In the genomic region with DNA sequence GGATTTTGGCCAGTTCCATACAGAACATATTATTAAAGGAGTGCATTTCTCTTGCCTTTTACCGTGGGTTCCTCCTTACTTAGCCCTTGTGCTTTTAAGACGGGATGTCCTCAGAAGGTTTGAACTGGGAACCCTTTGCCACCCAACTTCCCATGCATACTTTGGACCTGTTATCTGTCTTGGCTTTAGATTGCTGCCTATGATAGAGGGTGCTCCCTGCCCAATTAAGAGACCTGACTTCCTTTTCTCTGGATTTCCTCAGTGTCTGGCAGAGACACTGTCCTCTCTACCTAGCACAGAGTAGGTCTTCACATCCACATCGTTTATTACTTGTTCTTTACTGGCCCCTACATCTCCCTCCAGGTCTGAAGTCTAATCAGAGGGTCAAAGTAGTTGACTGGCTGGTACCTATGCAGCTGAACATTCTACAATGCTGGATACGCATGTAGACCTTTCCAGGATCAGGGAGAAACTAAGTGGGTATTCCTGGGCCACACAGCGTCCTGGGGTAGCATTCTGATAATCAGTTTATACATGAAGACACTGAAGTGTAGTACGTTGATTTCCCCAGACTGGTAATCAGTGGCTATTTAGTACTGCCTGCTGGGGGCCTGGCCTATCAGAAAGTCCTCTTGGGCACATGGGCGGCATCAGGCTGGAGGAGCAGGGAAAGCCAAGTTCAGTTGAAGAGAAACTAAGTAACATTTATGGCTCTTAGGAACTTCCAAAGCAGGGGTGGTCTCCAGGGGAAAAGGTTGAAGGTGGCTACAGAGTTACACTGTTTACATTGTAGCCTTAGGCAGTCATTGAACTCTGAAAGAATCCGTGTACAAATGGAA, we compare ENCODE assay signal across 8 mouse cellular contexts. TPM values are rescaled to one million over a fixed set of nuclear protein-coding genes. Genes with fewer than 3 reads are reported as not detected.
A peak's percentile ranks its signal among the peaks of the same experiment; 100 is the strongest.
DNase-seq lines count a peak whose midpoint lies in the region; ATAC-seq and TF ChIP-seq lines count a peak whose summit lies in the region.

No protein-coding gene starts in this region.

- no peaks in the 10 kb centered on the region for H3K9me3 ChIP-seq in kidney, embryonic 14.5 days (ENCODE audit: control insufficient read depth, low read length)
- H3K9me3 ChIP-seq in intestine, embryonic 14.5 days (ENCODE audit: control insufficient read depth, low read length), result no peaks in the 10 kb centered on the region
- no peaks in the 10 kb centered on the region for H3K9me3 ChIP-seq in midbrain, postnatal 0 days (ENCODE audit: low read length)

- peak overlapping the region; percentile 81 for H3K4me2 ChIP-seq in kidney, embryonic 14.5 days (replicated peaks; ENCODE audit: low read depth, low read length)
- H3K4me2 ChIP-seq in intestine, embryonic 14.5 days (ENCODE audit: low read length), result peak overlapping the region; percentile 77
- peak overlapping the region; percentile 91 for H3K4me2 ChIP-seq in midbrain, postnatal 0 days (ENCODE audit: low read depth, low read length, poor library complexity, severe bottlenecking)

- TF ChIP-seq CTCF in midbrain, postnatal 0 days (IDR thresholded peaks at IDR 0.05), result no peak

- H3K27me3 ChIP-seq in kidney, embryonic 14.5 days (ENCODE audit: control insufficient read depth, insufficient read depth, low read length), result no peaks in the 10 kb centered on the region
- H3K27me3 ChIP-seq in intestine, embryonic 14.5 days (replicated peaks; ENCODE audit: control insufficient read depth, insufficient read depth, low read length), result no peaks in the 10 kb centered on the region
- H3K27me3 ChIP-seq in midbrain, postnatal 0 days (ENCODE audit: insufficient read depth, low read length), result no peaks in the 10 kb centered on the region

- H3K4me3 ChIP-seq in kidney, embryonic 14.5 days (ENCODE audit: low read length), result peak overlapping the region; percentile 76
- peak overlapping the region; percentile 88 for H3K4me3 ChIP-seq in intestine, embryonic 14.5 days (ENCODE audit: low read depth, low read length)
- H3K4me3 ChIP-seq in midbrain, postnatal 0 days (ENCODE audit: low read depth, low read length), result peak overlapping the region; percentile 77

- DNase-seq in kidney, adult 9 months, result no peak
- DNase-seq in c-Kit-positive CD71-positive TER-119-positive erythroid progenitor cells, embryonic 14.5 days (ENCODE audit: low spot score), result peak; percentile 47
- DNase-seq in intestine, embryonic 14.5 days (ENCODE audit: low spot score), result no peak
- no peak for DNase-seq in midbrain, postnatal 0 days (ENCODE audit: low spot score)
- DNase-seq in B cell, adult 2 months, result no peak
- DNase-seq in left cerebral cortex, postnatal 25 days (ENCODE audit: low spot score in 2 of 2), result no peak
- no peak for DNase-seq in cerebellum, postnatal 25 days

- no peak overlapping the region for H3K27ac ChIP-seq in kidney, embryonic 14.5 days (ENCODE audit: low read depth, low read length)
- H3K27ac ChIP-seq in intestine, embryonic 14.5 days (ENCODE audit: low read depth), result no peak overlapping the region
- peak overlapping the region; percentile 95 for H3K27ac ChIP-seq in midbrain, postnatal 0 days (ENCODE audit: low read depth, low read length)

- WGBS in kidney, embryonic 14.5 days, result 30% methylated on average over 8 of the region's 8 CpGs
- WGBS in intestine, embryonic 14.5 days, result 24% methylated on average over 8 of the region's 8 CpGs
- WGBS in midbrain, postnatal 0 days, result 43% methylated on average over 8 of the region's 8 CpGs

- no peak for ATAC-seq in kidney, embryonic 14.5 days (ENCODE audit: low FRiP score, low TSS enrichment)
- no peak for ATAC-seq in intestine, embryonic 14.5 days (replicated peaks; ENCODE audit: low FRiP score, low TSS enrichment, low read depth)
- ATAC-seq in midbrain, postnatal 0 days (ENCODE audit: low FRiP score), result no peak

- intact Hi-C loops in left cerebral cortex, postnatal 25 days (cut with DNase I), result no loop called here

- H3K36me3 ChIP-seq in kidney, embryonic 14.5 days (ENCODE audit: control insufficient read depth, insufficient read depth, low read length), result peaks cover 7% of the 10 kb centered on the region; the same call in 1 of the 2 replicates
- no peaks in the 10 kb centered on the region for H3K36me3 ChIP-seq in intestine, embryonic 14.5 days (ENCODE audit: control insufficient read depth, insufficient read depth, low read length)
- H3K36me3 ChIP-seq in midbrain, postnatal 0 days (ENCODE audit: insufficient read depth, low read length), result no peaks in the 10 kb centered on the region

- H3K9ac ChIP-seq in kidney, embryonic 14.5 days (ENCODE audit: low read depth, low read length), result peak overlapping the region; percentile 89
- peak overlapping the region; percentile 93 for H3K9ac ChIP-seq in intestine, embryonic 14.5 days (ENCODE audit: low read length)
- H3K9ac ChIP-seq in midbrain, postnatal 0 days (replicated peaks; ENCODE audit: low read length, poor library complexity, severe bottlenecking), result peak overlapping the region; percentile 89

- peaks cover 25% of the 10 kb centered on the region for H3K4me1 ChIP-seq in kidney, embryonic 14.5 days (ENCODE audit: control insufficient read depth, insufficient read depth, low read length)
- peaks cover 22% of the 10 kb centered on the region for H3K4me1 ChIP-seq in intestine, embryonic 14.5 days (replicated peaks; ENCODE audit: control insufficient read depth, insufficient read depth, low read length)
- peaks cover 30% of the 10 kb centered on the region for H3K4me1 ChIP-seq in midbrain, postnatal 0 days (ENCODE audit: insufficient read depth, low read length)

RNA-seq across cellular contexts. Expression of a gene that starts 2.3 kb away (rescaled TPM):
- 94.0 and 174 TPM in 2 replicates for polyA plus RNA-seq in kidney, embryonic 14.5 days (2014; fragmentation: Nextera tagmentation; extraction: Ambion mirVana)
- 134 and 167 TPM in 2 replicates for polyA plus RNA-seq in intestine, embryonic 14.5 days (2014; fragmentation: Nextera tagmentation; extraction: Ambion mirVana)
- 364 and 388 TPM in 2 replicates for total RNA-seq in midbrain, postnatal 0 days (2014; rRNA removed)
- polyA plus RNA-seq in midbrain, postnatal 0 days (2015; fragmentation: Nextera tagmentation; extraction: Ambion mirVana), result 241 and 251 TPM in 2 replicates
- 100 to 1,000 TPM; 156 to 169 TPM for total RNA-seq in left cerebral cortex, postnatal 25 days (2021)

RNA-seq across cellular contexts. Expression of a gene that starts 59.2 kb away (rescaled TPM):
- 3.1 and 5.1 TPM in 2 replicates for polyA plus RNA-seq in kidney, embryonic 14.5 days (2014; fragmentation: Nextera tagmentation; extraction: Ambion mirVana)
- polyA plus RNA-seq in intestine, embryonic 14.5 days (2014; fragmentation: Nextera tagmentation; extraction: Ambion mirVana), result 6.8 and 7.2 TPM in 2 replicates
- 36.5 and 44.3 TPM in 2 replicates for total RNA-seq in midbrain, postnatal 0 days (2014; rRNA removed)
- 7.6 and 8.9 TPM in 2 replicates for polyA plus RNA-seq in midbrain, postnatal 0 days (2015; fragmentation: Nextera tagmentation; extraction: Ambion mirVana)
- 10 to 100 TPM; 43.1 to 59.1 TPM for total RNA-seq in left cerebral cortex, postnatal 25 days (2021)
